ENCODE assay signal across 15 mouse cellular contexts in the genomic region with DNA sequence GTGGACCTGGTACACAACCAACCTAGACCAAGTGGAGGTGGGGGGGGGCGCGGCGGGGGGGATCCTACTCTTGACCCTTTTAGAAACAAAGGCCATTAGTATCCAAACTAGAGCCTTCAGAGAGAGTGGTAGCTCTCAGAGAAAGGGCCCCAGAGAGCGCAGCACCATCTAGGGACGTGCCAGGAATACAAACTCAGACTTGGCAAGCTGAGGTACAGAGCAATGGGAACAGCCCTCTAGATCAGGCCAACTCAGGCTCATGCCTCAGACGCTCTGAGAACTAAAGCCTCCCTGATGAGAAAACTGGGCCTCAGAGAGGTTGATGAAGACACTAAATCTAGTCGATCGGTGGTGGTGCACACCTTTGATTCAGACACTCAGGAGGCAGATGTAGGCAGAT. TPM values are rescaled to one million over a fixed set of nuclear protein-coding genes. Genes with fewer than 3 reads are reported as not detected.
DNase-seq lines count a peak whose midpoint lies in the region; ATAC-seq lines count a peak whose summit lies in the region.
"Had no signal": no experiment of that assay in that cellular context is flagged by ENCODE, and none has a peak within 500 bp of the region (broad histone marks: within the 10 kb centered on the region; RNA-seq: fewer than 3 reads in every experiment).

No protein-coding gene starts in this region.

- WGBS in embryonic facial prominence, embryonic 10.5 days, result 87% methylated on average over 8 of the region's 8 CpGs
- WGBS in midbrain, embryonic 12.5 days, result 88% methylated on average over 8 of the region's 8 CpGs

- no peak overlapping the region for H3K4me2 ChIP-seq in midbrain, embryonic 12.5 days (replicated peaks)

- ATAC-seq in midbrain, embryonic 12.5 days (ENCODE audit: low FRiP score, low read depth), result no peak
- ATAC-seq: liver, embryonic 12.5 days had no signal

- peaks cover 56% of the 10 kb centered on the region for H3K4me1 ChIP-seq in embryonic facial prominence, embryonic 10.5 days
- peaks cover 35% of the 10 kb centered on the region for H3K4me1 ChIP-seq in midbrain, embryonic 12.5 days

- H3K9ac ChIP-seq in midbrain, embryonic 12.5 days (replicated peaks), result peak overlapping the region; percentile 87; the same call in 1 of the 2 replicates
- H3K9ac ChIP-seq: liver, embryonic 12.5 days had no signal

- H3K4me3 ChIP-seq in embryonic facial prominence, embryonic 10.5 days, result no peak overlapping the region
- H3K4me3 ChIP-seq in midbrain, embryonic 12.5 days, result no peak overlapping the region
- H3K4me3 ChIP-seq: heart, adult 2 months; liver, embryonic 12.5 days had no signal

- no peaks in the 10 kb centered on the region for H3K9me3 ChIP-seq in embryonic facial prominence, embryonic 10.5 days
- no peaks in the 10 kb centered on the region for H3K9me3 ChIP-seq in midbrain, embryonic 12.5 days
- H3K9me3 ChIP-seq: liver, embryonic 12.5 days had no signal

- H3K36me3 ChIP-seq in embryonic facial prominence, embryonic 10.5 days (replicated peaks), result no peaks in the 10 kb centered on the region
- no peaks in the 10 kb centered on the region for H3K36me3 ChIP-seq in midbrain, embryonic 12.5 days
- H3K36me3 ChIP-seq: liver, embryonic 12.5 days had no signal

- H3K27ac ChIP-seq in embryonic facial prominence, embryonic 10.5 days (replicated peaks), result peak overlapping the region; percentile 97; the same call in 1 of the 2 replicates
- no peak overlapping the region; the same call in 1 of the 2 replicates for H3K27ac ChIP-seq in midbrain, embryonic 12.5 days (replicated peaks)
- H3K27ac ChIP-seq: heart, adult 2 months; liver, embryonic 12.5 days had no signal

- DNase-seq in cerebellum, adult 11-12 months, result peak; percentile 35
- no peak for DNase-seq in cerebellum, postnatal 25 days
- peak; percentile 7 for DNase-seq in kidney, adult 11 months
- no peak for DNase-seq in kidney, adult 18-20 months
- no peak for DNase-seq in embryonic facial prominence, embryonic 10.5 days (ENCODE audit: low spot score)
- no peak for DNase-seq in c-Kit-positive CD71-positive TER-119-positive erythroid progenitor cells, embryonic 14.5 days (ENCODE audit: low spot score)
- DNase-seq in lung, adult 18-20 months, result no peak
- DNase-seq: adrenal gland, adult 2 months; gastrocnemius, postnatal 14 days; heart, adult 2 months; kidney, postnatal 36 days; retina, postnatal 1 day; thymus, adult 2 months had no signal

- no peaks in the 10 kb centered on the region; the same call in 1 of the 2 replicates for H3K27me3 ChIP-seq in embryonic facial prominence, embryonic 10.5 days (replicated peaks; ENCODE audit: low read depth, poor library complexity, severe bottlenecking)
- no peaks in the 10 kb centered on the region for H3K27me3 ChIP-seq in midbrain, embryonic 12.5 days

RNA-seq across cellular contexts. Expression of gene Gpsm3, which starts 4.5 kb away (rescaled TPM):
- polyA plus RNA-seq in embryonic facial prominence, embryonic 10.5 days (2016; fragmentation: Nextera tagmentation; extraction: Ambion mirVana), result 9.4 and 10.1 TPM in 2 replicates
- polyA plus RNA-seq in midbrain, embryonic 12.5 days (2016; fragmentation: Nextera tagmentation; extraction: Ambion mirVana), result 2.9 and 3.3 TPM in 2 replicates

RNA-seq across cellular contexts. Expression of gene Pbx2, which starts 5.9 kb away (rescaled TPM):
- polyA plus RNA-seq in embryonic facial prominence, embryonic 10.5 days (2016; fragmentation: Nextera tagmentation; extraction: Ambion mirVana), result 18.2 and 19.5 TPM in 2 replicates
- polyA plus RNA-seq in midbrain, embryonic 12.5 days (2016; fragmentation: Nextera tagmentation; extraction: Ambion mirVana), result 20.8 and 22.5 TPM in 2 replicates

RNA-seq across cellular contexts. Expression of gene Ager, which starts 12.5 kb away (rescaled TPM):
- polyA plus RNA-seq in embryonic facial prominence, embryonic 10.5 days (2016; fragmentation: Nextera tagmentation; extraction: Ambion mirVana), result 2.6 and 3.6 TPM in 2 replicates
- polyA plus RNA-seq in midbrain, embryonic 12.5 days (2016; fragmentation: Nextera tagmentation; extraction: Ambion mirVana), result 2.2 and 2.3 TPM in 2 replicates

RNA-seq across cellular contexts. Expression of gene Rnf5, which starts 18.4 kb away (rescaled TPM):
- 165 and 172 TPM in 2 replicates for polyA plus RNA-seq in embryonic facial prominence, embryonic 10.5 days (2016; fragmentation: Nextera tagmentation; extraction: Ambion mirVana)
- 240 and 243 TPM in 2 replicates for polyA plus RNA-seq in midbrain, embryonic 12.5 days (2016; fragmentation: Nextera tagmentation; extraction: Ambion mirVana)

RNA-seq across cellular contexts. Expression of gene Agpat1, which starts 18.9 kb away (rescaled TPM):
- 51.3 and 56.1 TPM in 2 replicates for polyA plus RNA-seq in embryonic facial prominence, embryonic 10.5 days (2016; fragmentation: Nextera tagmentation; extraction: Ambion mirVana)
- polyA plus RNA-seq in midbrain, embryonic 12.5 days (2016; fragmentation: Nextera tagmentation; extraction: Ambion mirVana), result 82.8 and 86.2 TPM in 2 replicates

Comparison
In these comparisons a context has a peak if more than half of its experiments do, and no peak if none do; other contexts are left out.
1. DNase-seq: peak in cerebellum, adult 11-12 months (single experiment) and kidney, adult 11 months (single experiment); none in cerebellum, postnatal 25 days (0 of 2), kidney, adult 18-20 months (single experiment), embryonic facial prominence, embryonic 10.5 days (single experiment), c-Kit-positive CD71-positive TER-119-positive erythroid progenitor cells, embryonic 14.5 days (single experiment) and lung, adult 18-20 months (0 of 2).